Mouse (Mus musculus) inflammation-experienced regulatory T-cells, adult 16 weeks (primary cell): Measurements from ENCODE around the gene Gm13941. TPM values are rescaled to one million over a fixed set of nuclear protein-coding genes. Genes with fewer than 3 reads are reported as not detected.

Source experiments
- polyA plus RNA-seq: library from polyadenylated mRNA; unstranded; fragments of 100-300 nt; shearing (Covaris generic); gene quantifications from one replicate; pipeline ENCODE4 v1.2.1, GENCODE M21; 2017

Gm13941 gene
- polyA plus RNA-seq = not detected

DNA sequence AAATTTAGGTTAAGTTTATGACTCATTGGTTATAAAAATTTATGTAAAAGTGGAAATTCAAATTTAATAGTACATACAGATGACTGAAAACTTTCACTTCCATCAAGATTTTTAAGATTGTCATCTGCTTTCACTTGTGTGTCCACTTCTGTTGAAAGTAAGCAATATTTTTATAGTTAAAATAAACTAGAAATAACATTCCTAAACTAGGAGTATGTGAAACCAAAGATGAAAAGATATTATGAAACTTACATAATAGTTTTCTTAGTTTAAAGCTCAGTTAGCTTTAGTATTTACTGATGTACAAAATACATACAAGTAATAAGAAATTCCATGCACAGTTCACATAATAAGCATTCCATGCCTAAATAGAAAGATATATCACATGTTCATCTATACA is at the start of gene Gm13941:
Gm13941 (minus strand) TSS at position 101 of the 400 bp plus-strand sequence.

DNA sequence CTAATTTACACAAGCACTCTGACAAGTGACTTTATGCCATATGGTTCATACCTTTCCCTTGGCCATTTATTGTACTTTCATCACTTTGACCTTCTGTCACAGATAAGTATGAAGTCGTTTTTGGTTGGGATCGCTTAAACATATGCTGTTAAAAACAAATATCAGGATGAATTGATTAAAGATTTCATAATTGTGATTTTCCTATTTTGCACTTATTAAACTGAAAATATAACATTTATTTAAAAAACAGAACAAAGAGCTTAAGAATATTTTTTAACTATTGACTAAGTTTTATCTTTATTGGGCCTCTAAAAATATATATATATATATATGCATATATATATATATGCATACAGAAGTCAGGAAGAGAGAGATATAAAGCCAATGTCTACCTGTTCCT is 47.1 kb upstream of the Gm13941 start, which contains the start of gene Gm15130:
Gm15130 (minus strand) TSS at position 101 of the 400 bp plus-strand sequence.

Other genes with a start within 250 kb of the Gm13941 start
- not detected for gene Ano3, start 155.1 kb downstream of the Gm13941 start, polyA plus RNA-seq
- gene Gm15130, start 47.0 kb upstream of the Gm13941 start, polyA plus RNA-seq = not detected
- not detected for gene 4930430A15Rik, start 123.6 kb upstream of the Gm13941 start, polyA plus RNA-seq
- not detected for gene Olfr1275, start 129.3 kb upstream of the Gm13941 start, polyA plus RNA-seq
- not detected for gene Olfr1276, start 148.5 kb upstream of the Gm13941 start, polyA plus RNA-seq
- not detected for gene Olfr1277, start 168.1 kb upstream of the Gm13941 start, polyA plus RNA-seq
- not detected for gene Olfr1278, start 184.2 kb upstream of the Gm13941 start, polyA plus RNA-seq
- not detected for gene Olfr1279, start 194.7 kb upstream of the Gm13941 start, polyA plus RNA-seq
- not detected for gene Olfr1280, start 208.0 kb upstream of the Gm13941 start, polyA plus RNA-seq
- gene Olfr1281, start 220.5 kb upstream of the Gm13941 start, polyA plus RNA-seq = not detected
- not detected for gene Olfr1282, start 230.1 kb upstream of the Gm13941 start, polyA plus RNA-seq